Mouse (Mus musculus): Measurements from ENCODE around the gene AI854703. TPM values are rescaled to one million over a fixed set of nuclear protein-coding genes. Genes with fewer than 3 reads are reported as not detected.

Gene AI854703
- total and polyA plus RNA-seq, 2 experiments: under 0.01 to 0.06 TPM

GRCm38 (mm10) chr6:48642764-48643292, 16.3 kb downstream of the AI854703 start:
- peak; percentile 72 for DNase-seq (ENCODE audit: extremely low read depth, low read depth, low spot score)
- Histone ChIP-seq H3K36me3 (ENCODE audit: control insufficient read depth, insufficient read depth, low read length) (no peaks in the 10 kb centered on the region), H3K27me3 (ENCODE audit: control insufficient read depth, insufficient read depth, low read length) (no peaks in the 10 kb centered on the region)

GRCm38 (mm10) chr6:48645660-48646308, 19.2 kb downstream of the AI854703 start:
- no peaks in the 10 kb centered on the region; the same call in 1 of the 2 replicates for H3K4me1 ChIP-seq (ENCODE audit: control insufficient read depth, insufficient read depth, low read length)
- peak; percentile 79 for TF ChIP-seq CTCF (IDR thresholded peaks at IDR 0.05; ENCODE audit: low read depth, low read length)
- no peak for TF ChIP-seq POLR2A (IDR thresholded peaks at IDR 0.05; ENCODE audit: extremely low read depth, insufficient read depth, low read length)
- no peak overlapping the region for H3K4me3 ChIP-seq (ENCODE audit: insufficient read depth, low read depth, low read length)
- H3K9ac ChIP-seq (ENCODE audit: low read depth, low read length): no peak overlapping the region
- no peak overlapping the region for H3K27ac ChIP-seq (replicated peaks; ENCODE audit: insufficient read depth, low read depth, low read length)
- 2% methylated on average over 12 of the region's 12 CpGs for WGBS
- H3K79me2 ChIP-seq (ENCODE audit: control insufficient read depth, insufficient read depth, low read length): no peaks in the 10 kb centered on the region; the same call in 1 of the 2 replicates
- H3K36me3 ChIP-seq (ENCODE audit: control insufficient read depth, insufficient read depth, low read length): no peaks in the 10 kb centered on the region
- H3K27me3 ChIP-seq (ENCODE audit: control insufficient read depth, insufficient read depth, low read length): no peaks in the 10 kb centered on the region
- DNase-seq (ENCODE audit: extremely low read depth, low read depth, low spot score): peak; percentile 66

More at GRCm38 (mm10) chr6:48642764-48643292, 16.3 kb downstream of the AI854703 start:
- no peak for TF ChIP-seq POLR2A (IDR thresholded peaks at IDR 0.05; ENCODE audit: extremely low read depth, insufficient read depth, low read length)
- peak; percentile 41 for TF ChIP-seq CTCF (IDR thresholded peaks at IDR 0.05; ENCODE audit: low read depth, low read length)
- no peak overlapping the region for H3K4me3 ChIP-seq (ENCODE audit: insufficient read depth, low read depth, low read length)
- WGBS: 25% methylated on average over 4 of the region's 4 CpGs
- H3K27ac ChIP-seq (replicated peaks; ENCODE audit: insufficient read depth, low read depth, low read length): no peak overlapping the region
- no peaks in the 10 kb centered on the region for H3K79me2 ChIP-seq (ENCODE audit: control insufficient read depth, insufficient read depth, low read length)
- no peaks in the 10 kb centered on the region; the same call in 1 of the 2 replicates for H3K4me1 ChIP-seq (ENCODE audit: control insufficient read depth, insufficient read depth, low read length)
- no peak overlapping the region for H3K9ac ChIP-seq (ENCODE audit: low read depth, low read length)

- no peaks in the 10 kb centered on the region; the same call in 1 of the 2 replicates for H3K79me2 ChIP-seq (ENCODE audit: control insufficient read depth, insufficient read depth, low read length)
- H3K27ac ChIP-seq (replicated peaks; ENCODE audit: insufficient read depth, low read depth, low read length): no peak overlapping the region
- H3K9ac ChIP-seq (ENCODE audit: low read depth, low read length): no peak overlapping the region
- no peak for DNase-seq (ENCODE audit: extremely low read depth, low read depth, low spot score)
- no peaks in the 10 kb centered on the region for H3K27me3 ChIP-seq (ENCODE audit: control insufficient read depth, insufficient read depth, low read length)
- no peaks in the 10 kb centered on the region; the same call in 1 of the 2 replicates for H3K4me1 ChIP-seq (ENCODE audit: control insufficient read depth, insufficient read depth, low read length)
- no peaks in the 10 kb centered on the region for H3K36me3 ChIP-seq (ENCODE audit: control insufficient read depth, insufficient read depth, low read length)
- H3K4me3 ChIP-seq (ENCODE audit: insufficient read depth, low read depth, low read length): no peak overlapping the region
- 76% methylated on average over 4 of the region's 4 CpGs for WGBS
- TF ChIP-seq POLR2A (IDR thresholded peaks at IDR 0.05; ENCODE audit: extremely low read depth, insufficient read depth, low read length) (no peak), CTCF (IDR thresholded peaks at IDR 0.05; ENCODE audit: low read depth, low read length) (no peak)
These were observed 19.7 kb downstream of the AI854703 start for GRCm38 (mm10) chr6:48646309-48646690.

GRCm38 (mm10) chr6:48646995-48647394, 20.4 kb downstream of the AI854703 start, which contains the start of gene Gimap8:
Gimap8 (plus strand) TSS chr6:48647234.
- TF ChIP-seq POLR2A (IDR thresholded peaks at IDR 0.05; ENCODE audit: extremely low read depth, insufficient read depth, low read length): no peak
- peak; percentile 83 for TF ChIP-seq CTCF (IDR thresholded peaks at IDR 0.05; ENCODE audit: low read depth, low read length)
- no peaks in the 10 kb centered on the region for H3K36me3 ChIP-seq (ENCODE audit: control insufficient read depth, insufficient read depth, low read length)
- H3K4me1 ChIP-seq (ENCODE audit: control insufficient read depth, insufficient read depth, low read length): no peaks in the 10 kb centered on the region; the same call in 1 of the 2 replicates
- DNase-seq (ENCODE audit: extremely low read depth, low read depth, low spot score): peak; percentile 56
- H3K79me2 ChIP-seq (ENCODE audit: control insufficient read depth, insufficient read depth, low read length): no peaks in the 10 kb centered on the region; the same call in 1 of the 2 replicates
- no peaks in the 10 kb centered on the region for H3K27me3 ChIP-seq (ENCODE audit: control insufficient read depth, insufficient read depth, low read length)
- H3K9ac ChIP-seq (ENCODE audit: low read depth, low read length): peak within 1 kb of the TSS; percentile 11
- H3K27ac ChIP-seq (replicated peaks; ENCODE audit: insufficient read depth, low read depth, low read length): peak within 1 kb of the TSS; percentile 3; the same call in 1 of the 2 replicates
- H3K4me3 ChIP-seq (ENCODE audit: insufficient read depth, low read depth, low read length): peak within 1 kb of the TSS; percentile 11
- WGBS: 9% methylated on average over 3 of the region's 3 CpGs

GRCm38 (mm10) chr6:48647611-48648010, 21.0 kb downstream of the AI854703 start:
- no peak for TF ChIP-seq POLR2A (IDR thresholded peaks at IDR 0.05; ENCODE audit: extremely low read depth, insufficient read depth, low read length)
- no peak for TF ChIP-seq CTCF (IDR thresholded peaks at IDR 0.05; ENCODE audit: low read depth, low read length)
- H3K4me3 ChIP-seq (ENCODE audit: insufficient read depth, low read depth, low read length): peak overlapping the region; percentile 11
- H3K4me1 ChIP-seq (ENCODE audit: control insufficient read depth, insufficient read depth, low read length): no peaks in the 10 kb centered on the region; the same call in 1 of the 2 replicates
- peak overlapping the region; percentile 2; the same call in 1 of the 2 replicates for H3K9ac ChIP-seq (ENCODE audit: low read depth, low read length)
- no peaks in the 10 kb centered on the region; the same call in 1 of the 2 replicates for H3K79me2 ChIP-seq (ENCODE audit: control insufficient read depth, insufficient read depth, low read length)
- 61% methylated on average over 2 of the region's 2 CpGs for WGBS
- H3K27me3 ChIP-seq (ENCODE audit: control insufficient read depth, insufficient read depth, low read length): no peaks in the 10 kb centered on the region
- no peak for DNase-seq (ENCODE audit: extremely low read depth, low read depth, low spot score)
- H3K36me3 ChIP-seq (ENCODE audit: control insufficient read depth, insufficient read depth, low read length): no peaks in the 10 kb centered on the region
- H3K27ac ChIP-seq (replicated peaks; ENCODE audit: insufficient read depth, low read depth, low read length): no peak overlapping the region

All from liver, adult 2 months (tissue).